Mouse (Mus musculus): ENCODE data around the gene Arl4c. TPM values are rescaled to one million over a fixed set of nuclear protein-coding genes. Genes with fewer than 3 reads are reported as not detected.
A peak's percentile ranks its signal among the peaks of the same experiment; 100 is the strongest.

Gene Arl4c
- polyA plus RNA-seq, 2 experiments, result 0.27 to 0.76 TPM

DNA sequence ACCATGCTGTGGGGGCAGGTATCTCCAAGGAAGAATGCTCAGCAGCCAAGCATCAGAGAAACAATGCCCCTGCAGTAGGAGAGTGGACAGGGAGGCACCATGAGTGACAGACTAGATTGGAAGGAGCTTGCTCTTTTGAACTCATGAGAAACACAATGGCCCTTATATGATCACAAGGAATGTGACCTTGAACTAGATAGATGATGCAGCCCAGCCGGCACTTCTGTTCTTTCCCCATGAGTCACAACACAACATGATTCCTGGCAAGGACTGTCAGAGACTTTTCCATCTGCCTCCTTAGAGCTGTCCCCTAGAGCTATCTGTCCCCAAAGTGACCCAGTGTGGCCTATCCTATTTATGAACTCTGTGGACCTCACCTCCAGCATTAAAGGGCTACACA lies 27.5 kb upstream of the Arl4c start:
- no peak overlapping the region for H3K9ac ChIP-seq (replicated peaks)
- no peak overlapping the region for H3K4me2 ChIP-seq (ENCODE audit: low read depth)
- WGBS (ENCODE audit: insufficient replicate concordance), result 76% methylated on average over 1 of the region's 1 CpGs
- H3K27ac ChIP-seq, result no peak overlapping the region
- H3K27me3 ChIP-seq (ENCODE audit: control insufficient read depth, insufficient read depth, low read length), result no peaks in the 10 kb centered on the region
- TF ChIP-seq CTCF (IDR thresholded peaks at IDR 0.05; ENCODE audit: low read depth), result no peak
- TF ChIP-seq EP300 (IDR thresholded peaks at IDR 0.05; ENCODE audit: low read depth), result no peak
- DNase-seq (ENCODE audit: low read depth in 3 of 3, low spot score in 3 of 3) (no peak), ATAC-seq (ENCODE audit: insufficient read depth) (no peak)
- no peak overlapping the region for H3K4me3 ChIP-seq (ENCODE audit: insufficient read depth in 1 of 2, low read depth in 2 of 2, low read length in 2 of 2)
- no peaks in the 10 kb centered on the region for H3K36me3 ChIP-seq (replicated peaks; ENCODE audit: control insufficient read depth, insufficient read depth, low read depth)
- H3K4me1 ChIP-seq (replicated peaks; ENCODE audit: control insufficient read depth in 2 of 2, insufficient read depth in 2 of 2, low read length in 1 of 2), result no peaks in the 10 kb centered on the region
- no peaks in the 10 kb centered on the region for H3K9me3 ChIP-seq (ENCODE audit: control insufficient read depth, low read length)

DNA sequence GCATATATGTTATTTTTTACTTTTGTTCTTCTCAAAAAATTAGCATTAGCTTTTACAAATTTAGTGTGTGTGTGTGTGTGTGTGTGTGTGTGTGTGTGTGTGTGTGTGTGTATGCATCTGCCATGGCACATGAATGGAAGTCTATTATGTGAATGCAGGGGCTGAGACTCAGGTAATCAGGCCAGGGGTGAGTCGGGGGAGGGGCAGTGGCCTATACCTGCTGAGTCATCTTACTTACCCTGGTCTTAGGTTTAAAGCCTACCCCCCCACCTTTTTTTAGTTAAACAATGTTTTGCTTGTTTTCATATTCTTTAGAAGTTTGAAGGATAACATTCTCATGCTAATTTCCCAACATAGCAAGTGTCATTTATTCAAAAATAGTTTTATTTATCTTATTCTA lies 25.3 kb upstream of the Arl4c start:
- no peak overlapping the region for H3K27ac ChIP-seq
- WGBS (ENCODE audit: insufficient replicate concordance), result 77% methylated on average over 1 of the region's 1 CpGs
- no peaks in the 10 kb centered on the region for H3K9me3 ChIP-seq (ENCODE audit: control insufficient read depth, low read length)
- H3K4me3 ChIP-seq (ENCODE audit: insufficient read depth in 1 of 2, low read depth in 2 of 2, low read length in 2 of 2), result no peak overlapping the region
- H3K27me3 ChIP-seq (ENCODE audit: control insufficient read depth, insufficient read depth, low read length), result no peaks in the 10 kb centered on the region
- DNase-seq (ENCODE audit: low read depth in 3 of 3, low spot score in 3 of 3) (no peak), ATAC-seq (ENCODE audit: insufficient read depth) (no peak)
- no peaks in the 10 kb centered on the region for H3K36me3 ChIP-seq (replicated peaks; ENCODE audit: control insufficient read depth, insufficient read depth, low read depth)
- H3K4me1 ChIP-seq (replicated peaks; ENCODE audit: control insufficient read depth in 2 of 2, insufficient read depth in 2 of 2, low read length in 1 of 2), result no peaks in the 10 kb centered on the region
- no peak overlapping the region for H3K4me2 ChIP-seq (ENCODE audit: low read depth)
- TF ChIP-seq CTCF (IDR thresholded peaks at IDR 0.05; ENCODE audit: low read depth), result no peak
- no peak overlapping the region for H3K9ac ChIP-seq (replicated peaks)

DNA sequence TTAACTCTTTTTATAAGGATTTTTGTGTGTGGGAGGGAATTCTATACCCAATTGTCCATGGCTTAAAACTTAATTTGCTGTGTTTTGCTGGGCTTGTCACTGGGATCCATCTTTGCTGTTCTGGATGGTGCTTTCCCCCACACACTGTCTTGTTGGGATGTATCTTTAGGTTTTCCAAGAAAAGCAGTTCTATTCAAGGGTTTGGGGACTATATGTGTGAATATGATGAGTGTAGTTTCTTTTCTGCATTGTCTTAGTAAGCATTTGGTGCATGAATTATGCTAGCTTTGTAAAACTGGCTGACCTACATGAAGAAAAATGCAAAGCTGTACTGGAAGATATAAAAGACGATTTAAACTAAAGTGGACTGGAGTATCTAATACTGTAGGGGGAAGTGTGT lies 23.7 kb upstream of the Arl4c start:
- no peaks in the 10 kb centered on the region for H3K4me1 ChIP-seq (replicated peaks; ENCODE audit: control insufficient read depth in 2 of 2, insufficient read depth in 2 of 2, low read length in 1 of 2)
- H3K27me3 ChIP-seq (ENCODE audit: control insufficient read depth, insufficient read depth, low read length), result no peaks in the 10 kb centered on the region
- WGBS (ENCODE audit: insufficient replicate concordance), result 50% methylated on average over 1 of the region's 1 CpGs
- H3K4me3 ChIP-seq (ENCODE audit: insufficient read depth in 1 of 2, low read depth in 2 of 2, low read length in 2 of 2), result no peak overlapping the region
- H3K9me3 ChIP-seq (ENCODE audit: control insufficient read depth, low read length), result no peaks in the 10 kb centered on the region
- TF ChIP-seq CTCF (IDR thresholded peaks at IDR 0.05; ENCODE audit: low read depth) (no peak), EP300 (IDR thresholded peaks at IDR 0.05; ENCODE audit: low read depth) (no peak)
- ATAC-seq (ENCODE audit: insufficient read depth), result no peak
- H3K4me2 ChIP-seq (ENCODE audit: low read depth), result no peak overlapping the region
- no peaks in the 10 kb centered on the region for H3K36me3 ChIP-seq (replicated peaks; ENCODE audit: control insufficient read depth, insufficient read depth, low read depth)
- H3K9ac ChIP-seq (replicated peaks), result no peak overlapping the region
- no peak for DNase-seq (ENCODE audit: low read depth in 3 of 3, low spot score in 3 of 3)
- no peak overlapping the region for H3K27ac ChIP-seq

DNA sequence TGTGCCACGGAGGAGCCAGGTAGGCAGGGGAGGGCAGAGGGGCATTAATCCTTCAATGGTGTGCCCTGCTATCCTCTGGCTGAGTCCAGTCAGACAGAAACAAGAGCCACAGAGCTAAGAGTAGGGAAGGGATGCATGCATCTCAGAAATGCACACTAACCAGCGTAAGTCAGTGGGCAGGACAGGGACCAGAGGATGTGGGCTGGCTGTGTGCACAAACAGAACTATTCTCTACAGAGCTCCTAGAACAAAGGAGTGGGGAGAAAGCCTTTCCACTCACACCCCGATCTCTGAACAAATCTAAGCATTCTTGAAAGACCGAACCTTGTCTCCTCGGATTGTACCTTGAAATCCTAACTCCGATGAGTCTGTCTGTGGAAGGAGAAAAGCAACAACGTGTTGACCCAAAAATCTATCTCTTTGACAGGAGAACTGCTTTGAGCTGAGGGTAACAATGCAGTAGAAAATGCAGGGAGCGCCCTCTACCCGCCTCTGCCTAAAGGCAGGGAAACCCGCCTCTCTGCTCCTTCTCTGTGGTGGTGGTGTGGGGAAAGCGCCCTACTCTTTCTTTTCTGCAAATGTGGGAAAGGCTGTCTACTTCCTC lies 18.7 kb upstream of the Arl4c start:
- TF ChIP-seq EP300 (IDR thresholded peaks at IDR 0.05; ENCODE audit: low read depth) (no peak), CTCF (IDR thresholded peaks at IDR 0.05; ENCODE audit: low read depth) (peak; percentile 9; the same call in 1 of the 2 replicates)
- WGBS (ENCODE audit: insufficient replicate concordance), result 33% methylated on average over 11 of the region's 11 CpGs

DNA sequence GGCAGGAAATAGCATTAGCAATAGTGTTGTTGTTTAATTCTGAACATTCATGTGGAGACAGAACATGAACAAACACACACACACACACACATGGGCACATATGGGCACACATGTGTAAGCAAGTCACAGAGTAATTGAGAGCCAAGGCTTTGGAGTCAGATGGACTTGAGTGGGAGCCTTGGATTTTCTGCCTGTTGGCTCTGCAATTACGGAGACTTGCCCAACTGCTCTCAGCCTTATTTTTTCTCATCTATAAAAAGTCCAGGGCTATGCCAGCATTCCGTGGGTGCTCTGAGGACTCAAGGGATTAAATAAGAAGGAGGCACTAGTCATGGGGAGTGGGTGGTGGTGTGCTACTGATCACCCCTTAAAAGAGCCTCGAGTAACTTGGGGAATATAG lies 16.5 kb upstream of the Arl4c start:
- 49% methylated on average over 3 of the region's 3 CpGs for WGBS (ENCODE audit: insufficient replicate concordance)
- no peak for TF ChIP-seq EP300 (IDR thresholded peaks at IDR 0.05; ENCODE audit: low read depth)
- TF ChIP-seq CTCF (IDR thresholded peaks at IDR 0.05; ENCODE audit: low read depth), result no peak
- ATAC-seq (ENCODE audit: insufficient read depth) (no peak), DNase-seq (ENCODE audit: low read depth in 3 of 3, low spot score in 3 of 3) (no peak)
- H3K36me3 ChIP-seq (replicated peaks; ENCODE audit: control insufficient read depth, insufficient read depth, low read depth), result no peaks in the 10 kb centered on the region
- H3K9ac ChIP-seq (replicated peaks), result no peak overlapping the region
- no peaks in the 10 kb centered on the region for H3K9me3 ChIP-seq (ENCODE audit: control insufficient read depth, low read length)
- no peaks in the 10 kb centered on the region for H3K27me3 ChIP-seq (ENCODE audit: control insufficient read depth, insufficient read depth, low read length)
- H3K4me3 ChIP-seq (ENCODE audit: insufficient read depth in 1 of 2, low read depth in 2 of 2, low read length in 2 of 2), result no peak overlapping the region
- H3K4me1 ChIP-seq (replicated peaks; ENCODE audit: control insufficient read depth in 2 of 2, insufficient read depth in 2 of 2, low read length in 1 of 2), result no peaks in the 10 kb centered on the region
- no peak overlapping the region for H3K27ac ChIP-seq
- no peak overlapping the region for H3K4me2 ChIP-seq (ENCODE audit: low read depth)

More for the DNA sequence above, 18.7 kb upstream of the Arl4c start:
- DNase-seq (ENCODE audit: low read depth in 3 of 3, low spot score in 3 of 3), result no peak
- Histone ChIP-seq H3K27me3 (ENCODE audit: control insufficient read depth, insufficient read depth, low read length) (no peaks in the 10 kb centered on the region), H3K9ac (replicated peaks) (no peak overlapping the region), H3K27ac (no peak overlapping the region), H3K4me3 (ENCODE audit: insufficient read depth in 1 of 2, low read depth in 2 of 2, low read length in 2 of 2) (no peak overlapping the region), H3K9me3 (ENCODE audit: control insufficient read depth, low read length) (no peaks in the 10 kb centered on the region), H3K36me3 (replicated peaks; ENCODE audit: control insufficient read depth, insufficient read depth, low read depth) (no peaks in the 10 kb centered on the region), H3K4me1 (replicated peaks; ENCODE audit: control insufficient read depth in 2 of 2, insufficient read depth in 2 of 2, low read length in 1 of 2) (no peaks in the 10 kb centered on the region), H3K4me2 (ENCODE audit: low read depth) (no peak overlapping the region)
- no peak for ATAC-seq (ENCODE audit: insufficient read depth)

Measured in liver, embryonic 14.5 days (tissue).